In the genomic region with DNA sequence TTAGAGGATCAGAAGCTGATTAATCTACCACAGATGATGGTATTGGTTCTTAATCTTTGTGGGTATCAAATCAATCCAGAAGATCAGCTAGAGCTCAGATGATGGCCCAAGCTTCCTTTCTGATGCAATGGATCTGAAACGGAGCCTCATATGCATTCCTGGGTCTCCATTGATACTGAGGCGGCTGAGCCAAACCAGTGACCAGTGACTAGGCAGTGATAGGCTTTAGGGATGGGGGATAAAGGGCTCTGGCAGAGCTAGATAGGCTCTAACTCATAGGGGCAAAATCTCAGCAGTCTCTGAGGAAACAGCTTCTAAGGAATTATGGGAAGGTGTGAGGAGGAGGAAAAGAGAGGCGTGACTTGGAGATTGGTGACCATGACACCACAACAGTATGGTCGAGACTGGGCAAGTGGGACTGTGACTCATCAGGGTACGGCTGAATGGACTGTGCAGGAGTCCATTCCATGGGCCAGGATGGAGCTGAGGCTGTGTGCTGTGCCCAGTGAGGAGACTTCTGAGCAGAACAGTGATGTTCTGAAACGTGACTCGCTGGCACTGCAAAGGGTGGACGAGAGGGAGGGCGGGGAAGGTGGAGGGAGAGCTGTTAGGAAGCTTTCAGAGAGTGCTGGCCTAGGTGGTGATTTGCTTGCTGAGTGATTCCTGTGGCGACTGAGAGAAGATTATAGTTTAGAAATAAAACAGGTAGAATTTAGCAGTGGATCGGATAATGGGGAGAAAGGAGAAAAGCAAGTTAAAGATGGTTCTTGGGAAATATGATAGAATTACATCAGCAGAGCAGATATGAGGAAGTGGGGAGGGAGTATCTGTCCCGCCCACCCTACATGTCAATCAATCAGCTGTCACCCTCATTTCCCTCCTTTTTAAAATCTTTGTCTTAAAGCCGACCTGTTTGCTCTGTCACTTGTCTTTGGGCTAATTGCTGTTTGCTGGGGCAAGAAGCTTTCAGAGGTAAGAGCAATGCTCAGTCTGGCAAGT, we compare ENCODE assay signal across 18 mouse cellular contexts. TPM values are rescaled to one million over a fixed set of nuclear protein-coding genes. Genes with fewer than 3 reads are reported as not detected.
A peak's percentile ranks its signal among the peaks of the same experiment; 100 is the strongest.
DNase-seq lines count a peak whose midpoint lies in the region; ATAC-seq and TF ChIP-seq lines count a peak whose summit lies in the region.
"Had no signal": no experiment of that assay in that cellular context is flagged by ENCODE, and none has a peak within 500 bp of the region (broad histone marks: within the 10 kb centered on the region; RNA-seq: fewer than 3 reads in every experiment).

No protein-coding gene starts in this region.

- no peak for ATAC-seq in erythroblast, adult 5-6 weeks (replicated peaks; ENCODE audit: low FRiP score, poor library complexity, severe bottlenecking)
- ATAC-seq: inflammation-experienced regulatory T-cells, adult 6 months had no signal

- no peak for TF ChIP-seq CTCF in layer of hippocampus, adult 2 months (conservative IDR thresholded peaks at IDR 0.05)
- TF ChIP-seq CTCF in C2C12 (IDR thresholded peaks at IDR 0.05; ENCODE audit: control insufficient read depth, insufficient read depth, insufficient read length) (no peak), MEL (IDR thresholded peaks at IDR 0.05 in 2 of 3, conservative IDR thresholded peaks at IDR 0.05 in 1 of 3; ENCODE audit: control insufficient read depth in 1 of 3, insufficient read depth in 1 of 3, low read depth in 2 of 3, low read length in 3 of 3, poor library complexity in 1 of 3, severe bottlenecking in 1 of 3) (no peak)

- no peak overlapping the region for H3ac ChIP-seq in C2C12 (ENCODE audit: control insufficient read depth, insufficient read length, low read depth)

- H3K27me3 ChIP-seq in C2C12 (ENCODE audit: control insufficient read depth, insufficient read depth, insufficient read length) (no peaks in the 10 kb centered on the region), MEL (ENCODE audit: control insufficient read depth in 1 of 2, insufficient read depth in 2 of 2, low read length in 2 of 2) (no peaks in the 10 kb centered on the region)
- H3K27me3 ChIP-seq in megakaryocyte, embryonic 14.5 days (replicated peaks): peaks cover 13% of the 10 kb centered on the region
- H3K27me3 ChIP-seq: forebrain, embryonic 15.5 days had no signal

- TF ChIP-seq POLR2A in MEL (IDR thresholded peaks at IDR 0.05; ENCODE audit: control insufficient read depth in 1 of 2, insufficient read depth in 1 of 2, low read depth in 1 of 2, low read length in 2 of 2, poor library complexity in 1 of 2): peak in 1 of 2 experiments; percentile 29; a peak in 1 of 4 replicates

- H3K9me3 ChIP-seq in MEL (replicated peaks; ENCODE audit: insufficient read depth, low read length): no peaks in the 10 kb centered on the region
- 0 out of 2 replicates have a peak, but pooled peaks cover 3% of the 10 kb centered on the region for H3K9me3 ChIP-seq in megakaryocyte, embryonic 14.5 days
- H3K9me3 ChIP-seq: forebrain, embryonic 15.5 days; hindbrain, embryonic 10.5 days; liver, embryonic 15.5 days had no signal

- no peak for TF ChIP-seq RAD21 in MEL (IDR thresholded peaks at IDR 0.05; ENCODE audit: low read depth, low read length)

- DNase-seq in layer of hippocampus, adult 2 months (ENCODE audit: low spot score in 2 of 2): no peak
- no peak for DNase-seq in layer of hippocampus, adult 11-12 months (ENCODE audit: low spot score)
- peak; percentile 81 for DNase-seq in MEL (ENCODE audit: low read depth, low spot score)
- DNase-seq in B cell, adult 2 months: no peak
- no peak for DNase-seq in right cerebral cortex, adult 2 months (ENCODE audit: low spot score in 2 of 2)
- DNase-seq: adrenal gland, adult 8-10 months; gastrocnemius, postnatal 10 days; heart, adult 2 months; kidney, adult 8-10 months; kidney, postnatal 25 days; lung, postnatal 10 days had no signal

- H3K36me3 ChIP-seq in C2C12 (ENCODE audit: control insufficient read depth, insufficient read depth) (no peaks in the 10 kb centered on the region), MEL (ENCODE audit: control insufficient read depth in 1 of 2, insufficient read depth in 2 of 2, low read length in 2 of 2) (peaks cover 0 to 75% of the 10 kb centered on the region in 2 experiments; a peak in 2 of 4 replicates)
- H3K36me3 ChIP-seq in megakaryocyte, embryonic 14.5 days (replicated peaks; ENCODE audit: low read length): no peaks in the 10 kb centered on the region
- H3K36me3 ChIP-seq: forebrain, embryonic 15.5 days; hindbrain, embryonic 10.5 days; liver, embryonic 15.5 days had no signal

- peak; percentile 78 to 92 for TF ChIP-seq EP300 in MEL (IDR thresholded peaks at IDR 0.05; ENCODE audit: low read depth in 1 of 2, low read length in 2 of 2)

- no peak overlapping the region for H3K4me3 ChIP-seq in layer of hippocampus, adult 2 months
- H3K4me3 ChIP-seq in C2C12 (ENCODE audit: insufficient read depth, poor library complexity, severe bottlenecking): no peak overlapping the region
- H3K4me3 ChIP-seq in MEL (ENCODE audit: control insufficient read depth in 1 of 2, insufficient read depth in 1 of 2, low read depth in 2 of 2, low read length in 2 of 2): peak overlapping the region; percentile 28 to 54
- peak overlapping the region; percentile 29 for H3K4me3 ChIP-seq in megakaryocyte, embryonic 14.5 days (replicated peaks)
- H3K4me3 ChIP-seq: forebrain, embryonic 15.5 days; heart, adult 2 months; hindbrain, embryonic 10.5 days; liver, embryonic 15.5 days had no signal

- peak overlapping the region; percentile 67 for H3K9ac ChIP-seq in MEL (ENCODE audit: control insufficient read depth, low read depth, low read length, poor library complexity, severe bottlenecking)
- H3K9ac ChIP-seq: forebrain, embryonic 15.5 days; liver, embryonic 15.5 days had no signal

- H3K4me1 ChIP-seq in MEL (ENCODE audit: control insufficient read depth in 1 of 2, insufficient read depth in 2 of 2, low read length in 2 of 2): peaks cover 44 to 80% of the 10 kb centered on the region in 2 experiments
- H3K4me1 ChIP-seq in megakaryocyte, embryonic 14.5 days: 0 out of 2 replicates have a peak, but pooled peaks cover 3% of the 10 kb centered on the region
- H3K4me1 ChIP-seq: liver, embryonic 15.5 days had no signal

- H3K79me3 ChIP-seq in C2C12 (ENCODE audit: low read depth): no peaks in the 10 kb centered on the region

- no peaks in the 10 kb centered on the region for H3K79me2 ChIP-seq in C2C12 (ENCODE audit: control insufficient read depth, insufficient read depth)
- peaks cover 2% of the 10 kb centered on the region; the same call in 1 of the 2 replicates for H3K79me2 ChIP-seq in MEL (ENCODE audit: control insufficient read depth, insufficient read depth, low read length, poor library complexity)

- peak overlapping the region; percentile 78 for H3K27ac ChIP-seq in layer of hippocampus, adult 2 months
- H3K27ac ChIP-seq in MEL (ENCODE audit: control insufficient read depth, low read depth, low read length): peak overlapping the region; percentile 92
- H3K27ac ChIP-seq: forebrain, embryonic 15.5 days; heart, adult 2 months; hindbrain, embryonic 10.5 days; liver, embryonic 15.5 days had no signal

TF ChIP-seq in C2C12, 6 proteins besides CTCF, POLR2A, EP300 and RAD21:
- TF ChIP-seq FOSL1 (IDR thresholded peaks at IDR 0.05; ENCODE audit: insufficient read depth, low read length, poor library complexity, severe bottlenecking): peak; percentile 41
- TF ChIP-seq MYOG (IDR thresholded peaks at IDR 0.05; ENCODE audit: control insufficient read depth, extremely low read depth, insufficient read length): no peak
- TF ChIP-seq USF1 (IDR thresholded peaks at IDR 0.05; ENCODE audit: low read depth): no peak

TF ChIP-seq in MEL, 35 proteins besides CTCF, POLR2A, EP300 and RAD21 (continues in another document):
- no peak for TF ChIP-seq MAX (IDR thresholded peaks at IDR 0.05; ENCODE audit: low read length)
- no peak for TF ChIP-seq USF1 (IDR thresholded peaks at IDR 0.05; ENCODE audit: low read depth, low read length)
- TF ChIP-seq ETS1 (IDR thresholded peaks at IDR 0.05; ENCODE audit: low read depth, low read length): peak; percentile 92
- TF ChIP-seq ELF1 (IDR thresholded peaks at IDR 0.05; ENCODE audit: low read depth, low read length): 0 out of 2 replicates have a peak, but pooled peaks have one; percentile 17
- TF ChIP-seq ZC3H11A (IDR thresholded peaks at IDR 0.05; ENCODE audit: low read depth, low read length): no peak
- no peak for TF ChIP-seq ZKSCAN1 (IDR thresholded peaks at IDR 0.05; ENCODE audit: low read depth, low read length)
- no peak for TF ChIP-seq TAL1 (IDR thresholded peaks at IDR 0.05; ENCODE audit: low read length)
- no peak for TF ChIP-seq MAFK (IDR thresholded peaks at IDR 0.05; ENCODE audit: borderline replicate concordance, low read depth, low read length)
- peak; percentile 26; the same call in 1 of the 2 replicates for TF ChIP-seq NELFE (IDR thresholded peaks at IDR 0.05; ENCODE audit: low read depth, low read length)
- 0 out of 2 replicates have a peak, but pooled peaks have one; percentile 53 for TF ChIP-seq MYC (IDR thresholded peaks at IDR 0.05; ENCODE audit: low read depth, low read length)
- TF ChIP-seq ZMIZ1 (IDR thresholded peaks at IDR 0.05; ENCODE audit: low read depth, low read length): no peak
- TF ChIP-seq CHD2 (IDR thresholded peaks at IDR 0.05; ENCODE audit: low read length): no peak
- no peak for TF ChIP-seq MEF2A (IDR thresholded peaks at IDR 0.05; ENCODE audit: extremely low read depth, insufficient replicate concordance, low read depth, low read length, poor library complexity, severe bottlenecking)
- no peak for TF ChIP-seq NRF1 (IDR thresholded peaks at IDR 0.05; ENCODE audit: insufficient read depth, low read depth, low read length, poor library complexity, severe bottlenecking)
- TF ChIP-seq TBP (IDR thresholded peaks at IDR 0.05; ENCODE audit: low read depth, low read length): 0 out of 2 replicates have a peak, but pooled peaks have one; percentile 37
- TF ChIP-seq KAT2A (conservative IDR thresholded peaks at IDR 0.05; ENCODE audit: low read depth, low read length): peak; percentile 13; the same call in 1 of the 2 replicates
- peak; percentile 90 for TF ChIP-seq SIN3A (IDR thresholded peaks at IDR 0.05; ENCODE audit: low read length)
- TF ChIP-seq MAZ (IDR thresholded peaks at IDR 0.05; ENCODE audit: low read depth, low read length): no peak
- TF ChIP-seq HCFC1 (IDR thresholded peaks at IDR 0.05; ENCODE audit: low read depth, low read length): no peak

RNA-seq across cellular contexts. Expression of gene Nmnat2, which starts 55.9 kb away (rescaled TPM):
- total RNA-seq in layer of hippocampus, adult 2 months (2021): 100 to 1,000 TPM; 133 to 141 TPM
- 8.3 TPM for polyA plus RNA-seq in C2C12 (2012; fragmentation: generic; extraction: Trizol)
- total RNA-seq in MEL (2012; rRNA removed): 2.8 and 3.0 TPM in 2 replicates
- 1 to 10 TPM in 1 of 2 experiments, not detected in 1; 1.3 TPM for polyA plus RNA-seq in MEL (2012; ENCODE audit: insufficient read depth in 1 of 2, insufficient read length in 2 of 2, low read depth in 1 of 2, low replicate concordance in 2 of 2, missing spikeins in 1 of 2)
- 0.34 TPM in 1 of 2 replicates, not detected in the other for polyA plus RNA-seq in megakaryocyte, embryonic 14.5 days (2012; ENCODE audit: insufficient read depth, low replicate concordance)
- total RNA-seq in erythroblast, adult 5-6 weeks (2015; ENCODE audit: low replicate concordance): not detected in 2 replicates
- total RNA-seq in erythroblast, adult 5-6 weeks (2017; ENCODE audit: low replicate concordance): 0.14 TPM in 1 of 2 replicates, not detected in the other

Comparison
In these comparisons a context has a peak if more than half of its experiments do, and no peak if none do; other contexts are left out.
1. H3K4me3 ChIP-seq: peak in MEL (2 of 2) and megakaryocyte, embryonic 14.5 days (single experiment); none in layer of hippocampus, adult 2 months (single experiment) and C2C12 (single experiment).
2. RNA of gene Nmnat2, which starts 55.9 kb away (total RNA-seq): 133 to 141 TPM in layer of hippocampus, adult 2 months; 2.8 to 3.0 TPM in MEL and 0.14 TPM in erythroblast, adult 5-6 weeks; every median in the first group is over 10 times any median in the second.